Mouse (Mus musculus) adrenal gland, postnatal 25 days (tissue): ENCODE results near the gene Htr5b. TPM values are rescaled to one million over a fixed set of nuclear protein-coding genes. Genes with fewer than 3 reads are reported as not detected.

Source experiments
- DNase-seq: peaks from one replicate; pipeline ENCODE4 v3.0.0; 2021; ENCODE audit warnings: mixed read lengths
- total RNA-seq: library from RNA; stranded (reverse); gene quantifications from 2 replicates; pipeline ENCODE4 v1.2.3, GENCODE M21; 2021

The Htr5b gene
- total RNA-seq, 1 experiment from 2014 or later: not detected

DNA sequence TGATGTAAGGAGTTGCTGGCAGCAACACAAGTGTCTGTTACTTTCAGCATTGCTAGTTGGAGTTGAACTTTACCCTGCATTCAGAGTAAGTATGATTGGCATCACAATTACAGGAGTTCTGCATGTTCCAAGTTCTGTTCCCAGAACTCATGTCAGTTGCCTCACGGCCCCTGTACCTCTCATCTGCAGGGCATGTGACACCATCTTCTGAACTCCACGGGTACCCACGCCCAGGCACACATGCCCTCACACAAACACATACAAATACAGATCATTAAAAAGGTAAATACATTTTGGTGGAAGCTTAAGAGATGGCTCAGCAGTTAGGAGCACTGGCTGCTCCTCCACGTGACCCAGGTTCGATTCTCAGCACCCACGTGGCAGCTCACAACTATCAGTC is 41.5 kb downstream of the Htr5b start:
- DNase-seq: no peak

DNA sequence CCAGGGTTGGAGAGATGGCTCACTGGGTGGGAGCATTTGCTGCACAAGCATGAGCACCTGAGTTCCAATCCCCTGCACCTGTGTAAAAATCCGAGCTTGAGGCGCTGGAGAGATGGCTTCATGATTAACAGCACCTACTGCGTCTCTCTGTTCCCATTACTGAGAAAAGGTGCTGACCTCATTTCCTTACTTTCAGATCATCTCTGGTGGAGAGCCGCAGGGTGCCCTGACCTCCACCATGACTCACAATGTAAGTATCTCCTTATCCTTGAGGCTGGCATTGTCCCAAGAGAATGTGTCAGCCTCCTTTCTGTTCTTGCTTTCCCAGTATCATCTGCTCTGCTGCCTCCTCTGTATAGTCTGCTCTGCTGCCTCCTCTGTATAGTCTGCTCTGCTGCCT is 45.2 kb downstream of the Htr5b start:
- peak; percentile 37 for DNase-seq

DNA sequence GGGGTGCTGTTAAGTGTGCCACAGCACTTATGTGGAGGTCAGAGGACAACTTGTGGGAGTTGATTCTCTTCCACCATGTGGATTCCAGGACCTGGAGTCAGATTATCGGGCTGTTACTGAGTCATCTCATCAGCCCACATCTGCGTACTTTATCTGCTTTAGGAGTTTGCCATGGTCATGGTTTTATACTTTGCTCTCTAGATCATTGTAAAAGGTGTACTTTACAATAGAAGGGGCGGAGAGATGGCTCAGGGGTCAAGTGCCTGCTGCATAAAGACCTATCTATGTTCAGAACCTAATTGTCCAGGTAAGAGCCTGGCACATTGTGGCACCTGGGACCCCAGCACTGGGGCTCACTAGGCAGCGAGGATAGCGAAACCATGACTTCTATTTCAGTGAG is 48.9 kb downstream of the Htr5b start:
- DNase-seq: no peak

DNA sequence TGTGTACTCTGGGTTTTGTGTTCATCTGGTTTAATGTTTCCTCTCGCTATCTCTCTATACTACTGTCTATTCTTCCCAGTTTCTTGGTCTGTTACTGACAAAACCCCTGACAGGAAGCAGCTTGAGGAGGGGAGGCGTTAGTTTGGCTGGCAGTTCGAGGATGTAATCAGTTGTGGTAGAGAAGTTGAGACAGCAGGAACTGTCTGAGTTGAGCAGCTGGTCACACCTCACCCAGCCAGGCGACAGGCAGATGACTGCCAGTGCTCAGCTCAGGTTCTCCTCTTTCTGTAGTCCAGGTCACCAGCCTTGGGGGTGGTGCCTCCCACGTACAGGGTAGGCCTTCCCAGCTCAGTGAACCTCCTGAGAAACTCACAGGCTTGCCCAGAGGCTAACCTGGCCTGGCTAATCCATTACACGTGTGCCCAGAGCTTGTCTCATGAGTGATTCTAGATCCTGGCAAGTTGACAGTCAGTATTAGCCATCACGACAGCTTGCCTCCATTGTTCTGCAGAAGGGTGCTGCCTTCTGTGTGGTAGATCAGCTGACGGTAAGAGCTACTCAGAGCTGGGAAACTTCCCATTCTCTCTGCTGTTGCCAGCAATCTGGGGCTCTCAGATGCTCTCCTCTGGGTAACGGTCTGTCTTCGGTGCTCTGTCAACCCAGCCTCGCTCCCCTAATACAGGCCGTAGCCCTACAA is 49.8 kb downstream of the Htr5b start:
- DNase-seq: no peak

DNA sequence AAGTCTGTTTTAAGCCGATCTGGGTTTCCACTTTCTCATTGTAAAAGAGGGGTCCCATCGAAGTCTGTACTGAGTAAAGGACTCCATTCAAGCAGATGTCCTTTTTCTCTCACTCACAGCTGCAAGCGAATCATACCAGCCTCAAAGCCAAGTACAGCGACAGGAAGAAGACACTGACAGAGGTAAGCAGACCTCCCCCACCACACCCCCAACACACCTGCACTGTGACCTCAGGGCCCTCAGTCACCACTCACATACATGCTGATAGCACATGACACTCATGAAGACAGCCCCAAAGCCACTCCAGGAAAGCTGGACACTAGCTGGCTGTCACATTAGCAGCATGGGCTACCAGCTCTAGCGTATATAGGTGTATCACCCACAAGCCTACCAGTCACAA is 50.5 kb downstream of the Htr5b start:
- no peak for DNase-seq

DNA sequence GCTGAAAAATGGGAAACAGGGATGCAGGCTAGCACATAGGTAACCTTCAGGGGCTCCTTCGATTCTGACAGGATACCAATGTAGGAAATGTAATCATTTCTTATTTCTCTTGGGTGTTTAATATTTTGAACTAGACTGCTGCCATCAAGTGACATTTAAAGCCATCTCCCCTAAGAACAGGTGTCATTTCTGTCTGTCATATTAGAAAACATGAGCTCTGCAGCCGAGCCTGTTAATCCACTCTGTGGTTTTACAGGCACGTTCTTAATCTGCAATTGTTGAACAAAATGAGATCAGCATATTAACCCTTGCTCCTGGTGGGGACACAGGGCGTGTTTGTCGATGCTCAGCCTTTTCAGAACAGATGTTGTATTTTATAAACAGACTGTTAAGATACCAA is 56.8 kb downstream of the Htr5b start:
- no peak for DNase-seq

DNA sequence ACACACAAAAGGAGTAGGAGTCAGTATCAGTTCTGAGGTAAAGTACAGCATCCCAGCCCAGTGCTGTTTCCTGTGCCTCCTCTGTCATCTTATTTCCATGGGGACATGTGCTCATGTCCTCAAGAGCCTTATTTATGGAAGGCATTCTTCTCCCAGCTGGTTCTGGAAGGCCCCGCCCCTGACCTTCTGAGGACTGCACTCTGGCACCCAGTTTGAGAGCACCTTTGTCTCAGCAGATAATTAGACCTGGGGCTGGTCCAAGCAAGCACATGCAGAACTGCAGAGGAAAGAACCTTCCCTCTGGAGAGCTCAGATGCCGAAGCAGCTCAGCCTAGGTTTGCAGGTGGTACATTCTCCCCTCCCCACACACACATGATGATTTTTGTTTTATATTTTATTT is 60.0 kb downstream of the Htr5b start:
- DNase-seq: no peak

DNA sequence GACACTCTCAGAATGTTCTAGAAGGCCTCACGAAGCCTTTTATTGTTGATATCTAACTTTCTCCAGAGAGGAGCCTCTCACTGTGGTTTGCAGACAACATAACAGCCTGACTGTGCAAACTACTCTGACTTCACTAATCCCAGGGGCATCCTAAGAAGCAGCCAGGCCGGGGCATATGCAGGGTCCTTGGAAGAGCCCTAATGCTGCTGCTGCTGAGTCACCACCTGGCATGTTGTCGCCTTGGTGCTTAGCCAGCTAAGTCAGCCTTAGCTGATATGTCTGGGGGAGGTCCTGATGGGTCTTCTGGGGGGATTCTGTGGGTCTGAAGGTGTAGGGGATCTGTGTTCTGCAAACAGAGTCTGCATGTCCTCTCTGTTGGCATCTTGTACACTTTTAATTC is 62.0 kb downstream of the Htr5b start:
- DNase-seq: peak; percentile 71

DNA sequence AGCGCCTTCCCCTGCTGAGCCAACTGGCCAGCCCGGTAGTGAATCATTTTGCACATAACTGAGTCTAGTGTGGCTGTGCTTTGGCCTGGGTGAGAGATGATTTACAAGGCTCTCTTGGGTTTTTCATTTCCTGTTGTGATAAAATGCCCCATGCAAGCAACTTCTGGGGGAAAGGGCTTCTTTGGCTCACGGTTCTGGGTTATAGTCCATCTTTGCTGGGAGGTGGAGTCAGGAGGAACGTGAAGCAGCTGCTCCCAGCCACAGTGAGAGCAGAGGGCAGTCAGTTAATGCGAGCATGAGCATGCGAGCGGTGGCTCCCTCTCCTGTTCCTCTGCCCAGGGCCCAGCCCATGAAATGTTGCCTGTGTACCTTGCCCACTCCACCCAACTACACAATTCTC is 64.5 kb downstream of the Htr5b start:
- no peak for DNase-seq

DNA sequence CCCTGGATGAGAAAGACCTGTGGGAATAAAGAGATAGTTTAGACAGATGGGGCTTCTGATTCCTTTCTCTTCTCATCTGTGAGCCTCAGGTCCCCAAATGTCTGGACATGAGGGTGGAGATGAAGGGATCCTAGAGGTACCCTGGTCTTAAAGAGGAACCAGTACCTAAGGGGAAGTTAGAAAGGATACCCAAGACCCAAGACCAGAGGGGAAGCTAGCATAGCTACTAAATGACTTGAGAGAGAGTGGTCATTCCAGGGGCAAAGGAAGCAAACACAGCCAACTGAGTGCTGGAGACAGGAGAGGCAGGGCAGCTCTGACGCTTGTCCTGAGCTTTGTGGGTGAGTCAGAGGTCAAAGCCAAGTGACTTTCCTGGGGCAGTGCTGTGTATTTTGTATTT is 65.6 kb downstream of the Htr5b start:
- no peak for DNase-seq

DNA sequence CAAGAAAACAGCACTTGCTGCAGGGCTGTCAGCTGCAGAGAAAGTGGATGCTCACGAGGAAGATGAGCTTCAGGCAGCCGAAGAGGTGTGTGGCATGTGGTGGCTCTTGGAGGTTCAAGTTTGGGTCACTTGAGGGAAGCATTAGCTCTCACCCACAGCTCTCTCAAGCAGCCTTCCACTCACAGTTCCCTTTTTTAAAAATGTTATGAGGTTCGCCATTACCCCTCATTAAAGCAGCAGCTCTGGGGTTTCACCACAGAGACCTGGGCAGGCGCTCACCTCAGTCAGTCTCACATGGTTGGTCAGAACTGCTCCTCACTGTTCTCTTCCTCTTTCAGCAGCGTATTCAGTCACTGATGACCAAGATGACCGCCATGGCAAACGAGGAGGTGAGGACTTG is 66.4 kb downstream of the Htr5b start:
- no peak for DNase-seq

DNA sequence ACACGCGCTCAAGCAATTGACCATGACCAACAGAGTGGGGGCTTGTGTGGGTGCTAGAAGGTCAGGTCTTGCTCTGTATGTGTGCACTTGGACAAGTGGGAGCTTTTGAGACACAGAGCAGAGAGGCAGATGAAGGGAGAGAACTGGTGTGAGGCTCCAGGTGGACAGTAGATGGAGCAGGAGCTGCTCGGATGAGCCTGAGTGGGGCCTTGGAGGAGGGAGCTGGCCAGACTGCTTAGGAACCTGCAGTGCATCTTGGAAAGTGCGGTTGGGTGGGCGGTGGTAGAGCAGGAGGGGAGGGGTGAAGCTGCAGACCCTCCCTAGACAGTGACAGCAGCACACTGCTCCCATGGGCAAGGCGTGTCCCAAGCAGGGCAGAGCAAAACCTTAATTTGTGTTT is 68.2 kb downstream of the Htr5b start:
- no peak for DNase-seq

Other genes starting within 250 kb of the Htr5b start
- gene Insig2, start 195.9 kb downstream of the Htr5b start, total RNA-seq: 51.2 and 53.0 TPM in 2 replicates
- gene Ccdc93, start 97.4 kb downstream of the Htr5b start, total RNA-seq: 22.7 and 25.6 TPM in 2 replicates
- gene Ddx18, start 39.5 kb upstream of the Htr5b start, total RNA-seq: 40.5 and 53.4 TPM in 2 replicates